Mouse (Mus musculus): Measurements from ENCODE around the gene Cd3d. TPM values are rescaled to one million over a fixed set of nuclear protein-coding genes. Genes with fewer than 3 reads are reported as not detected.
"Not testable (repeated sequence)": the region's sequence is repeated elsewhere in the genome, so short reads cannot be mapped to it uniquely, and the experiment has no call there.

Gene Cd3d
- 0.28 TPM in 1 of 2 replicates, not detected in the other for polyA plus RNA-seq (2015; fragmentation: Nextera tagmentation; extraction: Ambion mirVana)

- WGBS: 75% methylated on average over 4 of the region's 4 CpGs
These were observed at the start of gene Cd3d for GRCm38 (mm10) chr9:44981676-44982075. TSS of gene Cd3d (plus strand) at chr9:44981786.

GRCm38 (mm10) chr9:44941756-44942155, 39.8 kb upstream of the Cd3d start:
- H3K4me1 ChIP-seq: no peaks in the 10 kb centered on the region
- no peaks in the 10 kb centered on the region for H3K27me3 ChIP-seq
- no peak for ATAC-seq (ENCODE audit: insufficient number of reproducible peaks, low FRiP score, low TSS enrichment, low read depth)
- no peaks in the 10 kb centered on the region for H3K9me3 ChIP-seq
- H3K27ac ChIP-seq: no peak overlapping the region
- peaks cover 85% of the 10 kb centered on the region for H3K36me3 ChIP-seq
- 89% methylated on average over 4 of the region's 4 CpGs for WGBS
- H3K4me2 ChIP-seq: no peak overlapping the region
- H3K4me3 ChIP-seq: no peak overlapping the region
- H3K9ac ChIP-seq: no peak overlapping the region

More at GRCm38 (mm10) chr9:44981676-44982075, at the start of gene Cd3d:
- Histone ChIP-seq H3K4me2 (no peak within 1 kb of the TSS), H3K27ac (no peak within 1 kb of the TSS), H3K9me3 (no peaks in the 10 kb centered on the region), H3K4me1 (peaks cover 6% of the 10 kb centered on the region; the same call in 1 of the 2 replicates), H3K4me3 (no peak within 1 kb of the TSS), H3K9ac (no peak within 1 kb of the TSS), H3K27me3 (no peaks in the 10 kb centered on the region), H3K36me3 (no peaks in the 10 kb centered on the region)
- ATAC-seq (ENCODE audit: insufficient number of reproducible peaks, low FRiP score, low TSS enrichment, low read depth): no peak

GRCm38 (mm10) chr9:44942421-44942820, 39.2 kb upstream of the Cd3d start:
- Histone ChIP-seq H3K9me3 (no peaks in the 10 kb centered on the region), H3K36me3 (peaks cover 85% of the 10 kb centered on the region), H3K27me3 (no peaks in the 10 kb centered on the region), H3K4me1 (no peaks in the 10 kb centered on the region), H3K27ac (no peak overlapping the region), H3K4me3 (no peak overlapping the region), H3K9ac (no peak overlapping the region), H3K4me2 (no peak overlapping the region)
- WGBS: 95% methylated on average over 4 of the region's 4 CpGs
- no peak for ATAC-seq (ENCODE audit: insufficient number of reproducible peaks, low FRiP score, low TSS enrichment, low read depth)

- no peak overlapping the region for H3K9ac ChIP-seq
- peaks cover 91% of the 10 kb centered on the region for H3K36me3 ChIP-seq
- no peaks in the 10 kb centered on the region for H3K27me3 ChIP-seq
- H3K9me3 ChIP-seq: no peaks in the 10 kb centered on the region
- H3K4me3 ChIP-seq: no peak overlapping the region
- 92% methylated on average over 7 of the region's 7 CpGs for WGBS
- no peaks in the 10 kb centered on the region for H3K4me1 ChIP-seq
- H3K4me2 ChIP-seq: no peak overlapping the region
- ATAC-seq (ENCODE audit: insufficient number of reproducible peaks, low FRiP score, low TSS enrichment, low read depth): no peak
- H3K27ac ChIP-seq: no peak overlapping the region
These were observed 35.3 kb upstream of the Cd3d start for GRCm38 (mm10) chr9:44946185-44946695.

- no peak overlapping the region for H3K27ac ChIP-seq
- H3K9ac ChIP-seq: no peak overlapping the region
- H3K4me1 ChIP-seq: no peaks in the 10 kb centered on the region
- no peak overlapping the region for H3K4me2 ChIP-seq
- WGBS: 92% methylated on average over 5 of the region's 5 CpGs
- ATAC-seq (ENCODE audit: insufficient number of reproducible peaks, low FRiP score, low TSS enrichment, low read depth): no peak
- no peak overlapping the region for H3K4me3 ChIP-seq
- H3K9me3 ChIP-seq: no peaks in the 10 kb centered on the region
- H3K27me3 ChIP-seq: no peaks in the 10 kb centered on the region
- peaks cover 91% of the 10 kb centered on the region for H3K36me3 ChIP-seq
These were observed 33.8 kb upstream of the Cd3d start for GRCm38 (mm10) chr9:44947836-44948235.

- H3K36me3 ChIP-seq: peaks cover 76% of the 10 kb centered on the region
- ATAC-seq (ENCODE audit: insufficient number of reproducible peaks, low FRiP score, low TSS enrichment, low read depth): no peak
These were observed 27.2 kb upstream of the Cd3d start for GRCm38 (mm10) chr9:44954432-44954831.

GRCm38 (mm10) chr9:44965126-44965832, 16.3 kb upstream of the Cd3d start, which contains the start of gene Ube4a:
TSS of gene Ube4a (minus strand) at chr9:44965600.
- Histone ChIP-seq H3K4me1 (peaks cover 16% of the 10 kb centered on the region), H3K4me2 (peak within 1 kb of the TSS; percentile 71), H3K36me3 (peaks cover 19% of the 10 kb centered on the region), H3K27me3 (peaks cover 2% of the 10 kb centered on the region; the same call in 1 of the 2 replicates), H3K27ac (peak within 1 kb of the TSS; percentile 79), H3K4me3 (peak within 1 kb of the TSS; percentile 85), H3K9me3 (no peaks in the 10 kb centered on the region), H3K9ac (peak within 1 kb of the TSS; percentile 78)
- WGBS: under 1% methylated on average over 39 of the region's 39 CpGs
- ATAC-seq (ENCODE audit: insufficient number of reproducible peaks, low FRiP score, low TSS enrichment, low read depth): peak; percentile 94

More at GRCm38 (mm10) chr9:44954432-44954831, 27.2 kb upstream of the Cd3d start:
- no peak overlapping the region for H3K27ac ChIP-seq
- no peak overlapping the region for H3K4me2 ChIP-seq
- no peak overlapping the region for H3K4me3 ChIP-seq
- H3K27me3 ChIP-seq: no peaks in the 10 kb centered on the region
- WGBS: 87% methylated on average over 3 of the region's 3 CpGs
- no peaks in the 10 kb centered on the region for H3K4me1 ChIP-seq
- no peak overlapping the region for H3K9ac ChIP-seq
- H3K9me3 ChIP-seq: no peaks in the 10 kb centered on the region

- WGBS: 15% methylated on average over 10 of the region's 10 CpGs
- no peak overlapping the region for H3K9ac ChIP-seq
- H3K4me1 ChIP-seq: peaks cover 16% of the 10 kb centered on the region
- H3K27me3 ChIP-seq: peaks cover 5% of the 10 kb centered on the region; the same call in 1 of the 2 replicates
- H3K27ac ChIP-seq: peak overlapping the region; percentile 79
- ATAC-seq (ENCODE audit: insufficient number of reproducible peaks, low FRiP score, low TSS enrichment, low read depth): no peak
- H3K9me3 ChIP-seq: no peaks in the 10 kb centered on the region
- H3K36me3 ChIP-seq: peaks cover 17% of the 10 kb centered on the region
- peak overlapping the region; percentile 71 for H3K4me2 ChIP-seq
- H3K4me3 ChIP-seq: peak overlapping the region; percentile 85
These were observed 15.6 kb upstream of the Cd3d start for GRCm38 (mm10) chr9:44965833-44966466.

- no peak overlapping the region for H3K4me2 ChIP-seq
- peaks cover 5% of the 10 kb centered on the region; the same call in 1 of the 2 replicates for H3K27me3 ChIP-seq
- no peaks in the 10 kb centered on the region for H3K9me3 ChIP-seq
- no peak for ATAC-seq (ENCODE audit: insufficient number of reproducible peaks, low FRiP score, low TSS enrichment, low read depth)
- H3K36me3 ChIP-seq: peaks cover 8% of the 10 kb centered on the region
- no peak overlapping the region for H3K4me3 ChIP-seq
- peaks cover 16% of the 10 kb centered on the region for H3K4me1 ChIP-seq
- WGBS: 25% methylated on average over 3 of the region's 3 CpGs
- no peak overlapping the region for H3K27ac ChIP-seq
- H3K9ac ChIP-seq: no peak overlapping the region
These were observed 14.8 kb upstream of the Cd3d start for GRCm38 (mm10) chr9:44966815-44967242.

- not testable (repeated sequence) for ATAC-seq (ENCODE audit: insufficient number of reproducible peaks, low FRiP score, low TSS enrichment, low read depth); H3K4me2 ChIP-seq; H3K4me3 ChIP-seq; H3K9ac ChIP-seq; H3K36me3 ChIP-seq; H3K27ac ChIP-seq; H3K9me3 ChIP-seq; H3K27me3 ChIP-seq
- H3K4me1 ChIP-seq: peaks cover 16% of the 10 kb centered on the region
- WGBS: 76% methylated on average over 5 of the region's 5 CpGs
These were observed 13.8 kb upstream of the Cd3d start for GRCm38 (mm10) chr9:44967763-44968162.

GRCm38 (mm10) chr9:44969450-44969849, 12.1 kb upstream of the Cd3d start:
- Histone ChIP-seq H3K4me3 (no peak overlapping the region), H3K36me3 (no peaks in the 10 kb centered on the region), H3K27me3 (peaks cover 20% of the 10 kb centered on the region), H3K4me1 (peaks cover 12% of the 10 kb centered on the region), H3K27ac (no peak overlapping the region), H3K4me2 (no peak overlapping the region), H3K9me3 (no peaks in the 10 kb centered on the region), H3K9ac (no peak overlapping the region)
- no peak for ATAC-seq (ENCODE audit: insufficient number of reproducible peaks, low FRiP score, low TSS enrichment, low read depth)
- WGBS: 72% methylated on average over 1 of the region's 1 CpGs

- no peaks in the 10 kb centered on the region for H3K36me3 ChIP-seq
- H3K9ac ChIP-seq: no peak overlapping the region
- H3K9me3 ChIP-seq: no peaks in the 10 kb centered on the region
- H3K4me2 ChIP-seq: no peak overlapping the region
- no peaks in the 10 kb centered on the region for H3K4me1 ChIP-seq
- WGBS: 68% methylated on average over 6 of the region's 6 CpGs
- H3K4me3 ChIP-seq: no peak overlapping the region
- H3K27ac ChIP-seq: no peak overlapping the region
- H3K27me3 ChIP-seq: peaks cover 16% of the 10 kb centered on the region
- no peak for ATAC-seq (ENCODE audit: insufficient number of reproducible peaks, low FRiP score, low TSS enrichment, low read depth)
These were observed 3.8 kb upstream of the Cd3d start for GRCm38 (mm10) chr9:44977813-44978212.
